Mouse (Mus musculus) cerebellum, adult 2 months (tissue): Measurements from ENCODE around the gene Sqstm1.

Source experiments
- CTCF ChIP-seq: fragments of 200-500 bp; IDR thresholded peaks from 2 replicates; pipeline ENCODE4 v1.5.1; 2011; ENCODE audit warnings: low read depth, mild to moderate bottlenecking, control low read depth, low read length, moderate library complexity, borderline replicate concordance; ENCODE audit not compliant: insufficient read depth
- POLR2A ChIP-seq: fragments of 200-500 bp; IDR thresholded peaks from 2 replicates; pipeline ENCODE4 v1.6.1; 2011; ENCODE audit warnings: low read length, control low read depth, borderline replicate concordance; ENCODE audit not compliant: insufficient read depth

DNA sequence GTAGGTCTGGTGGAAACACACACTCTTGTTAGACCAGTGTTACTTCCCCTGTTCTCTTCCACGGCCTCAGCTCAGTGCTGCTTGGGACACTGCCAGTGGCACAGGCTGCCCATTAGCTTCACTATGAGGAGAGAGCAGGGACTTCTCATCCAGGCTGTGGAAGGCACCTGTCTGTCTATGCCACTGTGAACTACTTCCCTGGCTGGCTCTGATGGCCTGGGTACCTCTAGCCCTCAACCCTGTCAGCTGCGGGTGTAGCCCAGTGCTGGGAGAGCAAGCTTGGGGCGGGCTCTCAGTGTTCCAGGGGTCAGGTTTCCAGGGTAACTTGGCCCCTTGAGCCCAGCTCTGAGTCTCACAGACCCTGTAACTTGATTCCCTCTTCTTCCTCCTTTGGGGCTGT lies 18.1 kb upstream of the Sqstm1 start:
- TF ChIP-seq CTCF: no peak
- TF ChIP-seq POLR2A: no peak
